Mouse (Mus musculus) ES-E14 (cell line): ENCODE data around the gene Slc22a18. TPM values are rescaled to one million over a fixed set of nuclear protein-coding genes. Genes with fewer than 3 reads are reported as not detected.
A peak's percentile ranks its signal among the peaks of the same experiment; 100 is the strongest.

Experiments used
- DNase-seq: peaks from one replicate; pipeline ENCODE4 v3.0.0-alpha.2; 2013; ENCODE audit warnings: low read depth, low spot score
- H3K27ac ChIP-seq: 2 replicates; pipeline ENCODE4 v1.5.1; 2012; ENCODE audit warnings: low read depth, mild to moderate bottlenecking, low read length, moderate library complexity, mixed read lengths; ENCODE audit not compliant: poor library complexity, insufficient read depth, severe bottlenecking
- H3K36me3 ChIP-seq: 2 replicates; pipeline ENCODE4 v1.6.1; 2012; ENCODE audit warnings: mild to moderate bottlenecking, low read length, moderate library complexity, mixed read lengths; ENCODE audit not compliant: control insufficient read depth, poor library complexity, insufficient read depth, severe bottlenecking
- H3K4me1 ChIP-seq, 2 experiments: fragments of 150-350 bp in 1 of 2; sonication (generic) in 1 of 2; 2 replicates each; pipeline ENCODE4 v1.6.1; 2012; ENCODE audit warnings: low read length in 2 of 2, mild to moderate bottlenecking in 1 of 2, mixed read lengths in 1 of 2; ENCODE audit not compliant: control insufficient read depth in 2 of 2, insufficient read depth in 2 of 2, poor library complexity in 1 of 2
- H3K4me3 ChIP-seq, 2 experiments: fragments of 150-350 bp in 1 of 2; sonication (generic) in 1 of 2; 2 replicates each; pipeline ENCODE4 v1.5.1; 2012; ENCODE audit warnings: low read length in 2 of 2, low read depth in 1 of 2, mild to moderate bottlenecking in 1 of 2, mixed read lengths in 1 of 2; ENCODE audit not compliant: insufficient read depth in 1 of 2, poor library complexity in 1 of 2, severe bottlenecking in 1 of 2
- H3K9ac ChIP-seq: 2 replicates; pipeline ENCODE4 v1.6.1; 2012; ENCODE audit warnings: low read depth, mild to moderate bottlenecking, low read length, mixed read lengths; ENCODE audit not compliant: poor library complexity, insufficient read depth, severe bottlenecking
- H3K9me3 ChIP-seq: fragments of 150-350 bp; sonication (generic); 2 replicates; pipeline ENCODE4 v1.6.1; 2012; ENCODE audit warnings: low read depth, mild to moderate bottlenecking, low read length; ENCODE audit not compliant: control insufficient read depth, insufficient read depth
- CHD2 ChIP-seq: IDR thresholded peaks from 2 replicates; pipeline ENCODE4 v1.6.1; 2014; ENCODE audit warnings: mild to moderate bottlenecking, low read depth, low read length, inconsistent platforms
- HCFC1 ChIP-seq: IDR thresholded peaks from 2 replicates; pipeline ENCODE4 v1.6.1; 2012; ENCODE audit warnings: low read length, inconsistent platforms, borderline replicate concordance; ENCODE audit not compliant: insufficient read depth
- MAFK ChIP-seq: IDR thresholded peaks from 2 replicates; pipeline ENCODE4 v1.6.1; 2014; ENCODE audit warnings: mild to moderate bottlenecking, low read depth, low read length, inconsistent platforms; ENCODE audit not compliant: insufficient read depth
- ZC3H11A ChIP-seq: IDR thresholded peaks from 2 replicates; pipeline ENCODE4 v1.6.1; 2012; ENCODE audit warnings: low read depth, mild to moderate bottlenecking, inconsistent platforms, low read length, borderline replicate concordance
- ZNF384 ChIP-seq: IDR thresholded peaks from 2 replicates; pipeline ENCODE4 v1.6.1; 2012; ENCODE audit warnings: low read depth, low read length, inconsistent platforms
- in situ Hi-C, 2 experiments: fragments of 600-800 bp; cut with MboI; formaldehyde crosslinking; loops; one replicate each; pipeline ENCODE4 v1.15.1; 2025; ENCODE audit warnings: low sequenced_read_pairs in 2 of 2, inconsistent platforms in 1 of 2; ENCODE audit not compliant: unreplicated experiment in 2 of 2
- total RNA-seq: library from RNA; depleted of rRNA; stranded (reverse); fragments of 300-350 nt; gene quantifications from 2 replicates; pipeline ENCODE4 v1.2.3, GENCODE M21; 2012

Slc22a18 gene
- total RNA-seq, 1 experiment: 1.5 TPM

DNA sequence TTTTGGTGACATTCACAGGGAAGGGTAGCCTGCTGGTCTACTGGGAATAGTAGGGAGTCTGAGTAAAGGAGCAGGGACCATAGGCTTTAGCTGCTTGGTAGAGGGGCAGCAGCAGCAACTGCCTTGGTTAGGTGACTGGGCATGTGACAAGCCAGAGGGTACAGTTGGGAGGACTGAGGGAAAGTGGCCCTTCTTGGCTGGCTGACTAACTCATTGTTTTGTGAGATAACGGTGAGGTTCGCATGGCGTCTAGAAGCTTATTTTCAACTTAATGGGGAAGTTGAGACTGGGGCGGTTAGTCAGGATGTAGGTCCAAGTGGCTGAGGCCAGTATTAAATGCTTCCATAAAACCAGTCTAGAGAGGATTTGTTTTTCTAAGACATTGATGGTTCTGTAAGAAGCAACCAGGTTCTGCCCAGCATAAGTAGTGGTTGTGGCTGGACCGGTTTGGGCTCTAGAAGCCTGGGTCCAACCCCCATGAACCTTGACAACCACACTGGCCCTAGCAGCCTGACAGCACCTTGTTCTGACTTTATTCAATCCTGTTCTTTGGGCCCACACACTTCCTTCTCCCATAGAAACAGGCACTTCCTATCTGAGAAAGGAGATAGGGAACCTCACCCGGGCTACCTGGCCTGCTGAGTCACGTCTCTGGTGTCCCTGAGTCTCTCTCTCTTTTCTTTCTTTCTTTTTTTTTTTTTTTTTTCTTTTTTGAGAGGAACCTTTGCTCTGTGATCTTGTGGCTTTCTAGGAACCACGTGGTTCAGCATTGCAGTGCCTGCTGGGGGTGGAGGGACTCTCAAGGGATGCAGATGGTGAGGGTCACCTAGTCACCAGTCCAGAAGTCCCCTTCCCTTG, 21.8 kb downstream of the Slc22a18 start:
- no peak overlapping the region for H3K9ac ChIP-seq
- H3K4me3 ChIP-seq: no peak overlapping the region
- H3K36me3 ChIP-seq: no peaks in the 10 kb centered on the region
- H3K27ac ChIP-seq: no peak overlapping the region
- no peaks in the 10 kb centered on the region for H3K9me3 ChIP-seq
- H3K4me1 ChIP-seq: peaks cover 1 to 19% of the 10 kb centered on the region in 2 experiments; a peak in 3 of 4 replicates
- in situ Hi-C loops: no loop called here
- TF ChIP-seq MAFK (no peak), ZNF384 (no peak), CHD2 (no peak), ZC3H11A (no peak), HCFC1 (no peak)
- no peak for DNase-seq

- Histone ChIP-seq H3K9me3 (no peaks in the 10 kb centered on the region), H3K27ac (no peak overlapping the region), H3K4me3 (no peak overlapping the region), H3K4me1 (peaks cover 2 to 17% of the 10 kb centered on the region in 2 experiments; a peak in 3 of 4 replicates), H3K9ac (no peak overlapping the region), H3K36me3 (no peaks in the 10 kb centered on the region)
- in situ Hi-C loops: no loop called here
- DNase-seq: peak; percentile 47
- no peak for TF ChIP-seq ZC3H11A
- TF ChIP-seq CHD2: no peak
Measured at GRCm38 (mm10) chr7:143498584-143498983, 25.0 kb downstream of the Slc22a18 start.

DNA sequence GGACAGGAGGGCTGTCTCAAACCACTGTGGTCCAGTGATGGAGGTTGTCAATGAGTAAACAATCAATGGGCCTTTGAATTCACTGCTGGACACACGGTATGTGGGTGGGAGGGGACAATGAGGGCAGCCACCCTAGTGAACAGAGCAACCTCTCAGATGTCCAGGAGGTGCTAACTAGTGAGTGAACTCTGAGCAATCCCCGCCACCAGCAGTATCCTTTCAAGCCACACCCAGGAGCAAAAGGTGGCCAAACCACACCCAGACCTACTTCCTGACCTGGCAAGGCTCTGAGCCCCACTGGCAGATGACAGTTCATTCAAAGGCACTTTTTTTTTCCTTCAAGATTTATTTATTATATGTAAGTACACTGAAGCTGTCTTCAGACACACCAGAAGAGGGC, 27.4 kb downstream of the Slc22a18 start:
- H3K4me3 ChIP-seq: peak overlapping the region in 1 of 2 experiments; percentile 61; a peak in 1 of 4 replicates
- TF ChIP-seq HCFC1 (no peak), MAFK (no peak), ZC3H11A (no peak)
- DNase-seq: no peak
- no peaks in the 10 kb centered on the region for H3K9me3 ChIP-seq
- in situ Hi-C loops: no loop called here
- no peak overlapping the region for H3K9ac ChIP-seq
- H3K36me3 ChIP-seq: no peaks in the 10 kb centered on the region
- H3K27ac ChIP-seq: no peak overlapping the region
- H3K4me1 ChIP-seq: peaks cover 3 to 29% of the 10 kb centered on the region in 2 experiments; a peak in 3 of 4 replicates

DNA sequence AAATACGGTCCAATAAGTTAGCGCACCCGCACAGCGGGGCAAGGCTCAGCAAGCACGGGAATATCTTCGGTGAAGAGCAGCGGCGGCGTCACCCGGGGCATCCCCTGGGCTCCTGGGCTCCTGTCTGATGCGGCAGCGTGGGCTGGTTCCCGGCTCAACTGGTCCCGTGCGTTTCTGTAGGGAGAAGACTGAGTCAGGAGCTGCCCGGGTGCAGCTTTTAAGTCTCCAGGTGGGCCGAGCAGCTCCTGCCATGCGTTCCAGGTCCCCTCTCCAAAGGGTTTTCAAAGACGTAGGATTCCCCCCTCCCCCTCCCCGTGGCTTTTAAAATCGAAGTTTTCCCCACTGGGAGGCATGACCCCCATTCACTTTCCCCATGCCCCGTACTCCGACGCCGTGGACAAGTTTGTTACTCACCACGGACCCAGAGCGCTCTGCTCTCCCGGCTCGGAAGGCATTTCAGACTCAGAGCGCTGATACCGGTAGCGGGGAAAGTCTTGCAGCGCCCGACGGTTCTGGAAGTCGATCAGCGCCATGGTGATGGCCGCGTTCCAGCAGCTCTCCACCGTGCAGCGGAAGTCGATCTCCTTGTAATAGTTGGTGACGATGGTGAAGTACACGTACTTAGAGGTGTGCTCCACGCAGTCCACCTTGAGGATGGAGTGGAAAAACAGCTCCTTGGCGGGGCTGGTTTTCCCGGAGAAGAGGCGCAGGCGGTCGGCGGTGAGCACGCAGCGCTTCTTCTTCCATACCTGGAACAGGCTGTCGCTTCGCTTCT, 28.3 kb downstream of the Slc22a18 start:
- no peak for TF ChIP-seq MAFK
- TF ChIP-seq ZC3H11A: no peak
- no peak for TF ChIP-seq HCFC1
- Histone ChIP-seq H3K9ac (peak overlapping the region; percentile 62), H3K27ac (no peak overlapping the region), H3K4me3 (peak overlapping the region; percentile 58 to 61), H3K9me3 (no peaks in the 10 kb centered on the region), H3K4me1 (peaks cover 3 to 34% of the 10 kb centered on the region in 2 experiments; a peak in 3 of 4 replicates), H3K36me3 (no peaks in the 10 kb centered on the region)
- in situ Hi-C loops: no loop called here
- DNase-seq: peak; percentile 27
